Mouse (Mus musculus) stomach, postnatal 0 days (tissue): ENCODE measurements around the gene Tmem132e. TPM values are rescaled to one million over a fixed set of nuclear protein-coding genes. Genes with fewer than 3 reads are reported as not detected.
A peak's percentile ranks its signal among the peaks of the same experiment; 100 is the strongest.

Experiments used
- ATAC-seq: fragments of 200-750 bp; cut with Nextera tagmentation; 2 replicates; pipeline ENCODE4 v1.8.0; 2017; ENCODE audit not compliant: low FRiP score, low TSS enrichment
- DNase-seq: peaks from one replicate; pipeline ENCODE4 v3.0.0-alpha.2; 2016; ENCODE audit warnings: low spot score
- H3K27ac ChIP-seq: fragments of 300-500 bp; sonication (generic); replicated peaks from 2 replicates; pipeline ENCODE4 v1.5.1; 2014; ENCODE audit warnings: mild to moderate bottlenecking, control low read depth
- H3K27me3 ChIP-seq: fragments of 300-500 bp; sonication (generic); 2 replicates; pipeline ENCODE4 v1.6.1; 2014; ENCODE audit warnings: low read length; ENCODE audit not compliant: control insufficient read depth, insufficient read depth
- H3K36me3 ChIP-seq: fragments of 300-500 bp; sonication (generic); 2 replicates; pipeline ENCODE4 v1.6.1; 2014; ENCODE audit warnings: low read length, mixed read lengths; ENCODE audit not compliant: control insufficient read depth, insufficient read depth
- H3K4me1 ChIP-seq: fragments of 300-500 bp; sonication (generic); replicated peaks from 2 replicates; pipeline ENCODE4 v1.6.1; 2014; ENCODE audit warnings: antibody characterized with exemption; ENCODE audit not compliant: control insufficient read depth, insufficient read depth
- H3K4me2 ChIP-seq: fragments of 300-500 bp; sonication (generic); replicated peaks from 2 replicates; pipeline ENCODE4 v1.6.1; 2014; ENCODE audit warnings: low read depth, mild to moderate bottlenecking, control low read depth, moderate library complexity
- H3K4me3 ChIP-seq: fragments of 300-500 bp; sonication (generic); 2 replicates; pipeline ENCODE4 v1.5.1; 2014; ENCODE audit warnings: low read depth, low read length, control low read depth
- H3K9ac ChIP-seq: fragments of 300-500 bp; sonication (generic); 2 replicates; pipeline ENCODE4 v1.6.1; 2014; ENCODE audit warnings: mild to moderate bottlenecking, low read length, control low read depth, mixed read lengths
- H3K9me3 ChIP-seq: fragments of 300-500 bp; sonication (generic); 2 replicates; pipeline ENCODE4 v1.6.1; 2016; ENCODE audit warnings: low read length; ENCODE audit not compliant: control insufficient read depth
- CTCF ChIP-seq: IDR thresholded peaks from 2 replicates; pipeline ENCODE4 v1.5.1; 2016; ENCODE audit warnings: antibody characterized with exemption, low read depth, mild to moderate bottlenecking, moderate library complexity
- EP300 ChIP-seq: optimal IDR thresholded peaks from 2 replicates; pipeline ENCODE3; 2016; ENCODE audit warnings: antibody characterized with exemption
- WGBS: fragments of 180-500 bp; shearing (Covaris S2); extraction: QIAGEN DNeasy Blood & Tissue Kit; methylation state at CpG from one replicate; pipeline ENCODE4 v1.1.7; 2014; 5-methylcytosine and 5-hydroxymethylcytosine counted together
- polyA plus RNA-seq: library from polyadenylated mRNA; unstranded; fragments of >200 nt; fragmentation: Nextera tagmentation; extraction: Ambion mirVana; gene quantifications from 2 replicates; pipeline ENCODE4 v1.2.1, GENCODE M21; 2015

Gene Tmem132e
- polyA plus RNA-seq, 1 experiment from 2014 or later: 0.17 TPM

GRCm38 (mm10) chr11:82421909-82422308, 33.2 kb downstream of the Tmem132e start:
- ATAC-seq (no peak), DNase-seq (no peak)
- no peak overlapping the region for H3K27ac ChIP-seq
- no peak overlapping the region for H3K4me3 ChIP-seq
- 68% methylated on average over 5 of the region's 5 CpGs for WGBS
- TF ChIP-seq EP300 (no peak), CTCF (no peak)
- no peaks in the 10 kb centered on the region for H3K36me3 ChIP-seq
- H3K4me1 ChIP-seq: no peaks in the 10 kb centered on the region
- no peak overlapping the region for H3K9ac ChIP-seq
- H3K27me3 ChIP-seq: no peaks in the 10 kb centered on the region
- H3K9me3 ChIP-seq: no peaks in the 10 kb centered on the region
- no peak overlapping the region for H3K4me2 ChIP-seq

- no peak for DNase-seq
- no peak overlapping the region for H3K4me2 ChIP-seq
- H3K27ac ChIP-seq: no peak overlapping the region
- H3K36me3 ChIP-seq: no peaks in the 10 kb centered on the region
- no peaks in the 10 kb centered on the region for H3K9me3 ChIP-seq
- TF ChIP-seq EP300 (no peak), CTCF (no peak)
- no peaks in the 10 kb centered on the region for H3K27me3 ChIP-seq
- no peak for ATAC-seq
- H3K9ac ChIP-seq: no peak overlapping the region
- 37% methylated on average over 4 of the region's 4 CpGs for WGBS
- no peak overlapping the region for H3K4me3 ChIP-seq
- no peaks in the 10 kb centered on the region for H3K4me1 ChIP-seq
These were observed 34.8 kb downstream of the Tmem132e start for GRCm38 (mm10) chr11:82423521-82423920.

- DNase-seq (no peak), ATAC-seq (no peak)
- Histone ChIP-seq H3K9me3 (no peaks in the 10 kb centered on the region), H3K27ac (no peak overlapping the region), H3K4me1 (no peaks in the 10 kb centered on the region), H3K4me3 (no peak overlapping the region), H3K36me3 (no peaks in the 10 kb centered on the region), H3K9ac (no peak overlapping the region), H3K4me2 (no peak overlapping the region), H3K27me3 (peaks cover 4% of the 10 kb centered on the region; the same call in 1 of the 2 replicates)
- WGBS: 56% methylated on average over 4 of the region's 4 CpGs
- TF ChIP-seq EP300 (no peak), CTCF (no peak)
These were observed 40.1 kb downstream of the Tmem132e start for GRCm38 (mm10) chr11:82428801-82429200.

- TF ChIP-seq EP300 (no peak), CTCF (no peak)
- 2% methylated on average over 56 of the region's 62 CpGs for WGBS
- H3K4me3 ChIP-seq: peak overlapping the region; percentile 25; the same call in 1 of the 2 replicates
These were observed 45.6 kb downstream of the Tmem132e start for GRCm38 (mm10) chr11:82434091-82434831.

GRCm38 (mm10) chr11:82434832-82435182, 46.1 kb downstream of the Tmem132e start:
- H3K9me3 ChIP-seq: no peaks in the 10 kb centered on the region
- H3K4me2 ChIP-seq: peak overlapping the region; percentile 40
- no peak overlapping the region for H3K9ac ChIP-seq
- H3K36me3 ChIP-seq: no peaks in the 10 kb centered on the region
- H3K27ac ChIP-seq: no peak overlapping the region
- H3K4me3 ChIP-seq: peak overlapping the region; percentile 25; the same call in 1 of the 2 replicates
- WGBS: 6% methylated on average over 31 of the region's 36 CpGs
- ATAC-seq (no peak), DNase-seq (no peak)
- TF ChIP-seq CTCF: no peak
- H3K4me1 ChIP-seq: no peaks in the 10 kb centered on the region
- peaks cover 13% of the 10 kb centered on the region; the same call in 1 of the 2 replicates for H3K27me3 ChIP-seq

More at GRCm38 (mm10) chr11:82434091-82434831, 45.6 kb downstream of the Tmem132e start:
- no peaks in the 10 kb centered on the region for H3K36me3 ChIP-seq
- peaks cover 13% of the 10 kb centered on the region; the same call in 1 of the 2 replicates for H3K27me3 ChIP-seq
- H3K9ac ChIP-seq: no peak overlapping the region
- DNase-seq: no peak
- H3K4me1 ChIP-seq: no peaks in the 10 kb centered on the region
- peak overlapping the region; percentile 40 for H3K4me2 ChIP-seq
- H3K9me3 ChIP-seq: no peaks in the 10 kb centered on the region
- ATAC-seq: no peak
- H3K27ac ChIP-seq: no peak overlapping the region

GRCm38 (mm10) chr11:82448485-82448884, 59.8 kb downstream of the Tmem132e start:
- TF ChIP-seq CTCF: no peak
- TF ChIP-seq EP300: no peak
- Histone ChIP-seq H3K27me3 (no peaks in the 10 kb centered on the region), H3K4me2 (no peak overlapping the region), H3K36me3 (no peaks in the 10 kb centered on the region), H3K27ac (no peak overlapping the region), H3K4me3 (no peak overlapping the region), H3K9ac (no peak overlapping the region), H3K4me1 (no peaks in the 10 kb centered on the region), H3K9me3 (no peaks in the 10 kb centered on the region)
- ATAC-seq (no peak), DNase-seq (no peak)
- 56% methylated on average over 9 of the region's 9 CpGs for WGBS
